Mouse (Mus musculus): ENCODE results near the gene Rsf1.

Rsf1 gene

GRCm38 (mm10) chr7:97631290-97631689 lies 51.6 kb downstream of the Rsf1 start:
- no peak for DNase-seq (ENCODE audit: low spot score in 2 of 2)

- no peak for DNase-seq (ENCODE audit: low spot score in 2 of 2)
Measured at GRCm38 (mm10) chr7:97632897-97633296, 53.2 kb downstream of the Rsf1 start.

- no peak for DNase-seq (ENCODE audit: low spot score in 2 of 2)
Measured at GRCm38 (mm10) chr7:97645060-97645459, 65.4 kb downstream of the Rsf1 start.

- no peak for DNase-seq (ENCODE audit: low spot score in 2 of 2)
Measured at GRCm38 (mm10) chr7:97647656-97648055, 68.0 kb downstream of the Rsf1 start.

GRCm38 (mm10) chr7:97650729-97651128 lies 71.0 kb downstream of the Rsf1 start:
- DNase-seq (ENCODE audit: low spot score in 2 of 2) = no peak

- no peak for DNase-seq (ENCODE audit: low spot score in 2 of 2)
Measured at GRCm38 (mm10) chr7:97656144-97656543, 76.5 kb downstream of the Rsf1 start.

- DNase-seq (ENCODE audit: low spot score in 2 of 2) = no peak
Measured at GRCm38 (mm10) chr7:97661634-97662033, 81.9 kb downstream of the Rsf1 start.

GRCm38 (mm10) chr7:97679239-97679638 lies 99.5 kb downstream of the Rsf1 start:
- DNase-seq (ENCODE audit: low spot score in 2 of 2) = no peak

GRCm38 (mm10) chr7:97687831-97688230 lies 108.1 kb downstream of the Rsf1 start:
- no peak for DNase-seq (ENCODE audit: low spot score in 2 of 2)

- no peak for DNase-seq (ENCODE audit: low spot score in 2 of 2)
Measured at GRCm38 (mm10) chr7:97695441-97695840, 115.8 kb downstream of the Rsf1 start.

GRCm38 (mm10) chr7:97696133-97696505 lies 116.4 kb downstream of the Rsf1 start:
- no peak for DNase-seq (ENCODE audit: low spot score in 2 of 2)

- DNase-seq (ENCODE audit: low spot score in 2 of 2) = peak; percentile 96
Measured at GRCm38 (mm10) chr7:97696506-97697254, 117.0 kb downstream of the Rsf1 start, which contains the start of gene Clns1a. TSS of gene Clns1a (plus strand) at chr7:97696634.

- no peak for DNase-seq (ENCODE audit: low spot score in 2 of 2)
Measured at GRCm38 (mm10) chr7:97700173-97700572, 120.5 kb downstream of the Rsf1 start.

- DNase-seq (ENCODE audit: low spot score in 2 of 2) = no peak
Measured at GRCm38 (mm10) chr7:97701106-97701505, 121.4 kb downstream of the Rsf1 start.

GRCm38 (mm10) chr7:97707123-97707522 lies 127.4 kb downstream of the Rsf1 start:
- DNase-seq (ENCODE audit: low spot score in 2 of 2) = no peak

- DNase-seq (ENCODE audit: low spot score in 2 of 2) = no peak
Measured at GRCm38 (mm10) chr7:97707809-97708208, 128.1 kb downstream of the Rsf1 start.

GRCm38 (mm10) chr7:97709204-97709603 lies 129.5 kb downstream of the Rsf1 start:
- DNase-seq (ENCODE audit: low spot score in 2 of 2) = no peak

GRCm38 (mm10) chr7:97714651-97715050 lies 135.0 kb downstream of the Rsf1 start:
- DNase-seq (ENCODE audit: low spot score in 2 of 2) = no peak

- no peak for DNase-seq (ENCODE audit: low spot score in 2 of 2)
Measured at GRCm38 (mm10) chr7:97717326-97717725, 137.6 kb downstream of the Rsf1 start.

- DNase-seq (ENCODE audit: low spot score in 2 of 2) = no peak
Measured at GRCm38 (mm10) chr7:97719078-97719477, 139.4 kb downstream of the Rsf1 start.

- DNase-seq (ENCODE audit: low spot score in 2 of 2) = no peak
Measured at GRCm38 (mm10) chr7:97720109-97720508, 140.4 kb downstream of the Rsf1 start.

GRCm38 (mm10) chr7:97722278-97722918 lies 142.7 kb downstream of the Rsf1 start:
- peak in 1 of 2 experiments; percentile 66 for DNase-seq (ENCODE audit: low spot score in 2 of 2)
